Mouse (Mus musculus): Measurements from ENCODE around the gene Gm9964.

GRCm38 (mm10) chr11:79305697-79306340 lies 9.1 kb upstream of the Gm9964 start:
- no peak for TF ChIP-seq CTCF (IDR thresholded peaks at IDR 0.05; ENCODE audit: borderline replicate concordance, extremely low read depth, insufficient read depth, insufficient read length)
- TF ChIP-seq POLR2A (IDR thresholded peaks at IDR 0.05; ENCODE audit: borderline replicate concordance, extremely low read depth, insufficient read depth, insufficient read length, poor library complexity, severe bottlenecking): no peak

All from brain, embryonic 14.5 days (tissue).